Mouse (Mus musculus) spleen, adult 12 weeks (tissue): ENCODE measurements around the gene Igsf21.

Experiments
- DNase-seq: peaks from one replicate; pipeline ENCODE4 v3.0.0; 2022; ENCODE audit warnings: low spot score

Gene Igsf21

GRCm38 (mm10) chr4:140192276-140193002 lies 54.1 kb downstream of the Igsf21 start:
- DNase-seq: no peak

GRCm38 (mm10) chr4:140189601-140190000 lies 57.0 kb downstream of the Igsf21 start:
- no peak for DNase-seq

GRCm38 (mm10) chr4:140188626-140189025 lies 58.0 kb downstream of the Igsf21 start:
- no peak for DNase-seq

GRCm38 (mm10) chr4:140187404-140188145 lies 59.0 kb downstream of the Igsf21 start:
- DNase-seq: no peak

GRCm38 (mm10) chr4:140179576-140179975 lies 67.0 kb downstream of the Igsf21 start:
- no peak for DNase-seq

GRCm38 (mm10) chr4:140177055-140177454 lies 69.5 kb downstream of the Igsf21 start:
- DNase-seq: no peak

GRCm38 (mm10) chr4:140173746-140174399 lies 72.7 kb downstream of the Igsf21 start:
- no peak for DNase-seq

- DNase-seq: no peak
Measured at GRCm38 (mm10) chr4:140173084-140173483, 73.5 kb downstream of the Igsf21 start.

GRCm38 (mm10) chr4:140171917-140172316 lies 74.7 kb downstream of the Igsf21 start:
- DNase-seq: no peak

GRCm38 (mm10) chr4:140171189-140171588 lies 75.4 kb downstream of the Igsf21 start:
- DNase-seq: no peak

GRCm38 (mm10) chr4:140165851-140166250 lies 80.7 kb downstream of the Igsf21 start:
- DNase-seq: no peak

GRCm38 (mm10) chr4:140164662-140165061 lies 81.9 kb downstream of the Igsf21 start:
- DNase-seq: no peak

- DNase-seq: no peak
Measured at GRCm38 (mm10) chr4:140159617-140160016, 87.0 kb downstream of the Igsf21 start.

- DNase-seq: no peak
Measured at GRCm38 (mm10) chr4:140154899-140155463, 91.6 kb downstream of the Igsf21 start.

GRCm38 (mm10) chr4:140154484-140154883 lies 92.1 kb downstream of the Igsf21 start:
- no peak for DNase-seq

- DNase-seq: no peak
Measured at GRCm38 (mm10) chr4:140153711-140154114, 92.9 kb downstream of the Igsf21 start.

- DNase-seq: no peak
Measured at GRCm38 (mm10) chr4:140153101-140153500, 93.5 kb downstream of the Igsf21 start.

- DNase-seq: no peak
Measured at GRCm38 (mm10) chr4:140149706-140150105, 96.9 kb downstream of the Igsf21 start.

- no peak for DNase-seq
Measured at GRCm38 (mm10) chr4:140147857-140148695, 98.5 kb downstream of the Igsf21 start.

GRCm38 (mm10) chr4:140147079-140147840 lies 99.3 kb downstream of the Igsf21 start:
- DNase-seq: no peak
